Mouse (Mus musculus): Measurements from ENCODE around the gene Apela. TPM values are rescaled to one million over a fixed set of nuclear protein-coding genes. Genes with fewer than 3 reads are reported as not detected.
"Not testable (repeated sequence)": the region's sequence is repeated elsewhere in the genome, so short reads cannot be mapped to it uniquely, and the experiment has no call there.

Apela gene
- polyA plus RNA-seq, 1 experiment from 2014 or later = 4.0 TPM

- H3K4me3 ChIP-seq (ENCODE audit: low read depth, low read length) = no peak overlapping the region
- 82% methylated on average over 13 of the region's 13 CpGs for WGBS
- no peaks in the 10 kb centered on the region for H3K9me3 ChIP-seq (ENCODE audit: control insufficient read depth, low read length)
- ATAC-seq (ENCODE audit: low read depth) = no peak
- peaks cover 3% of the 10 kb centered on the region; the same call in 1 of the 2 replicates for H3K4me1 ChIP-seq (ENCODE audit: control insufficient read depth, insufficient read depth, low read length)
- H3K27ac ChIP-seq (replicated peaks; ENCODE audit: low read depth, low read length) = no peak overlapping the region
- no peaks in the 10 kb centered on the region for H3K27me3 ChIP-seq (replicated peaks; ENCODE audit: control insufficient read depth, insufficient read depth, low read length)
- H3K4me2 ChIP-seq (ENCODE audit: low read depth, low read length) = no peak overlapping the region
- DNase-seq (ENCODE audit: low spot score) = no peak
- H3K36me3 ChIP-seq (ENCODE audit: control insufficient read depth, insufficient read depth, low read length) = no peaks in the 10 kb centered on the region
- no peak overlapping the region for H3K9ac ChIP-seq (ENCODE audit: low read depth, low read length)
Measured at GRCm38 (mm10) chr8:65033056-65033455, 4.1 kb downstream of the Apela start.

DNA sequence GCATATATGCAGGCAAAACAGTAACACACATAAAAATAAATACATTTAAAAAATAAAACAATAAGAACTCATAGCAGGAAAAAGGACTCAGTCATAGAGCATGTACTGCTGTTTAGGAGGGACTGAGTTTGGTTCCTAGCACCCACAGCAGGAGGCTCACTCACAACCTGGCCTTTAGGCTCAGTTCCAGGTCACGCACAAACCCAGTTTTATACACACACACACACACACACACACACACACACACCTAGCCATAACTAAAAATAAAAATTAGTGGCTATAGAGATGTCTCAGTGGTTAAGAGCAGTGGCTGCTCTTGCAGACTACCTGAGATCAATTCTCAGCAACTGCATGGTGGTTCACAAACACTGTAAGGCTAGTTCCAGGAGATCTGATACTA is 5.0 kb downstream of the Apela start:
- no peaks in the 10 kb centered on the region for H3K36me3 ChIP-seq (ENCODE audit: control insufficient read depth, insufficient read depth, low read length)
- H3K4me1 ChIP-seq (ENCODE audit: control insufficient read depth, insufficient read depth, low read length) = peaks cover 3% of the 10 kb centered on the region; the same call in 1 of the 2 replicates
- H3K9ac ChIP-seq (ENCODE audit: low read depth, low read length) = no peak overlapping the region
- ATAC-seq (ENCODE audit: low read depth) (no peak), DNase-seq (ENCODE audit: low spot score) (no peak)
- H3K4me3 ChIP-seq (ENCODE audit: low read depth, low read length) = no peak overlapping the region
- H3K4me2 ChIP-seq (ENCODE audit: low read depth, low read length) = no peak overlapping the region
- 86% methylated on average over 1 of the region's 1 CpGs for WGBS
- no peak overlapping the region for H3K27ac ChIP-seq (replicated peaks; ENCODE audit: low read depth, low read length)
- H3K27me3 ChIP-seq (replicated peaks; ENCODE audit: control insufficient read depth, insufficient read depth, low read length) = no peaks in the 10 kb centered on the region
- no peaks in the 10 kb centered on the region for H3K9me3 ChIP-seq (ENCODE audit: control insufficient read depth, low read length)

DNA sequence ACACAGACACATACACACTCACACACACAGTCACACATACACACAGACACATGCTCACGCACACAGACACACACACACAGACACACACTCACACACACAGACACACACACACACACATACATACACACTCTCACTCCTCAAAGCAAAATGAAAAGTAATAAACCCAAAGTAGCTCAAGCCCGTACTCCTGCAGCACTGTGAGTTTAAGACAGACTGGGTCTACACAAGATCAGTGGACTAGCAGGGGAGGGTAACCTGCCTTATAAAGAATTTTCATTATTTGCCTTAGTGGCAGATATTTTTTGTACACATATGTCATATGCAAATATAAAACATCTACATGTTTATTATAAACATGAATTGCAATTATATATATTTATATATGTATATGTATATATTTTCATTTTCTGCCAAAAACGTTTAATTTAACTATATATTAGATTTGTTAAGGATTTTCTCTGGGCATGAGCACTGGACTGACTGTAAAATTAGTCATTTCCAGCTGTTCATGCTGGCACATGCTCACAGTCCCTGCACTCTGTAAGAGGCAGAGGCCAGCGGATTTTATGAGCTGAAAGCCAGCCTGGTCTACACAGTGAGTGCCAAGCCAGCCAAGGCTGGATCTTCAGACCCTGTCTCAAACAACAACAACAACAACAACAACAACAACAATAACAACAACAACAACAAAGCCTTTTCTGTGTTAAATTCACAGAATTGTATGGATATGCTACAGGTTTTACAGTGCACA is 6.2 kb downstream of the Apela start:
- H3K4me2 ChIP-seq (ENCODE audit: low read depth, low read length) = no peak overlapping the region
- DNase-seq (ENCODE audit: low spot score) (no peak), ATAC-seq (ENCODE audit: low read depth) (no peak)
- no peak overlapping the region for H3K9ac ChIP-seq (ENCODE audit: low read depth, low read length)
- no peak overlapping the region for H3K27ac ChIP-seq (replicated peaks; ENCODE audit: low read depth, low read length)
- WGBS = 66% methylated on average over 4 of the region's 4 CpGs
- no peaks in the 10 kb centered on the region for H3K36me3 ChIP-seq (ENCODE audit: control insufficient read depth, insufficient read depth, low read length)
- 0 out of 2 replicates have a peak, but pooled peaks cover 3% of the 10 kb centered on the region for H3K4me1 ChIP-seq (ENCODE audit: control insufficient read depth, insufficient read depth, low read length)
- no peak overlapping the region for H3K4me3 ChIP-seq (ENCODE audit: low read depth, low read length)
- no peaks in the 10 kb centered on the region for H3K27me3 ChIP-seq (replicated peaks; ENCODE audit: control insufficient read depth, insufficient read depth, low read length)
- no peaks in the 10 kb centered on the region for H3K9me3 ChIP-seq (ENCODE audit: control insufficient read depth, low read length)

DNA sequence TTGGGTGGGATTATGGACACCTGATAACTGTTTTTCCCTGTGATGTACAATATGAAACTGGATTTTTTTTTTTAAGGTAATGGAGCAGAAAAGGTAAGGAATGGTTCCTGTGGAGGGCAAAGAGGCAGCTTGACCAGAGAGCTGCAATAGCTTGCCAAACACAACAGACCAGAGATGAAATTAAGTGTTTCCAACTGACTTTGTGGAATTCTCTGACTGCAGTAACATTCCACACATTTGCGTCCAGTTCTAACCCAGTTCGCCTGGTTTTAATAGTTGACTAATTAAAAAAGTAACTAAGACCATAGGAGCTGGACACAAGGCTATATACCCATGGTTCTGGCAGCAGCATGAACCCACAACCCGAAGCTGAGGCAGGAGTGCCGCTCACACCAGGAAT is 7.4 kb downstream of the Apela start:
- Histone ChIP-seq H3K4me1 (ENCODE audit: control insufficient read depth, insufficient read depth, low read length) (no peaks in the 10 kb centered on the region), H3K4me2 (ENCODE audit: low read depth, low read length) (no peak overlapping the region), H3K9ac (ENCODE audit: low read depth, low read length) (no peak overlapping the region), H3K9me3 (ENCODE audit: control insufficient read depth, low read length) (no peaks in the 10 kb centered on the region), H3K4me3 (ENCODE audit: low read depth, low read length) (no peak overlapping the region), H3K36me3 (ENCODE audit: control insufficient read depth, insufficient read depth, low read length) (no peaks in the 10 kb centered on the region), H3K27ac (replicated peaks; ENCODE audit: low read depth, low read length) (no peak overlapping the region), H3K27me3 (replicated peaks; ENCODE audit: control insufficient read depth, insufficient read depth, low read length) (no peaks in the 10 kb centered on the region)
- ATAC-seq (ENCODE audit: low read depth) = no peak
- no peak for DNase-seq (ENCODE audit: low spot score)
- 68% methylated on average over 4 of the region's 4 CpGs for WGBS

GRCm38 (mm10) chr8:65028959-65029686 is 8.0 kb downstream of the Apela start:
- no peak overlapping the region for H3K4me2 ChIP-seq (ENCODE audit: low read depth, low read length)
- no peak for DNase-seq (ENCODE audit: low spot score)
- no peak for ATAC-seq (ENCODE audit: low read depth)

DNA sequence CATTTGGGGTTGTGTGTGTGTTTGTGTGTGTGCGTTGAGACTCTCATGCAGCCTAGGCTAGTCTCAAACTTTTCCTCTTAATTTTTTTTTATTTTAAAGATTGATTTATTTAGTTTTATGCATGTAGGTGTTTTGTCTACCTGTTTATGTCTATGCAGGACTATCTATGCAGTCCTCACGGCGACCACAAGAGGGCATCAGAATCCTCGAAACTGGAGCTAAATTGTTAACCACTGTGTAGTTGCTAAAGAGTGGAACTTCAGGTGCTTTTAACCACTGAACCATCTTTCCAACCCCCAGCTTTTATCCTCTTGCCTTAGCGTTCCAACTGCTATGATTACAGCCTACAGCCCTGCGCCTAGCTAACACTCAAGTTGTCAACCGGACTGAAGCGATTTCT is 14.7 kb downstream of the Apela start:
- ATAC-seq (ENCODE audit: low read depth) (no peak), DNase-seq (ENCODE audit: low spot score) (no peak)
- no peak overlapping the region for H3K4me2 ChIP-seq (ENCODE audit: low read depth, low read length)
- H3K4me3 ChIP-seq (ENCODE audit: low read depth, low read length) = no peak overlapping the region
- H3K4me1 ChIP-seq (ENCODE audit: control insufficient read depth, insufficient read depth, low read length) = no peaks in the 10 kb centered on the region
- H3K9me3 ChIP-seq (ENCODE audit: control insufficient read depth, low read length) = no peaks in the 10 kb centered on the region
- H3K27ac ChIP-seq (replicated peaks; ENCODE audit: low read depth, low read length) = no peak overlapping the region
- 47% methylated on average over 8 of the region's 8 CpGs for WGBS
- no peaks in the 10 kb centered on the region for H3K27me3 ChIP-seq (replicated peaks; ENCODE audit: control insufficient read depth, insufficient read depth, low read length)
- H3K9ac ChIP-seq (ENCODE audit: low read depth, low read length) = no peak overlapping the region
- no peaks in the 10 kb centered on the region for H3K36me3 ChIP-seq (ENCODE audit: control insufficient read depth, insufficient read depth, low read length)

More at GRCm38 (mm10) chr8:65028959-65029686, 8.0 kb downstream of the Apela start:
- Histone ChIP-seq H3K36me3 (ENCODE audit: control insufficient read depth, insufficient read depth, low read length) (no peaks in the 10 kb centered on the region), H3K9me3 (ENCODE audit: control insufficient read depth, low read length) (no peaks in the 10 kb centered on the region), H3K27me3 (replicated peaks; ENCODE audit: control insufficient read depth, insufficient read depth, low read length) (no peaks in the 10 kb centered on the region), H3K27ac (replicated peaks; ENCODE audit: low read depth, low read length) (no peak overlapping the region), H3K4me1 (ENCODE audit: control insufficient read depth, insufficient read depth, low read length) (no peaks in the 10 kb centered on the region), H3K9ac (ENCODE audit: low read depth, low read length) (no peak overlapping the region), H3K4me3 (ENCODE audit: low read depth, low read length) (no peak overlapping the region)
- 70% methylated on average over 12 of the region's 12 CpGs for WGBS

GRCm38 (mm10) chr8:65018423-65018822 is 18.7 kb downstream of the Apela start, which contains the start of the genes Trim61 and Trim60:
Trim61 (minus strand) TSS chr8:65018523.
Trim60 (minus strand) TSS chr8:65018584.
- H3K27ac ChIP-seq (replicated peaks; ENCODE audit: low read depth, low read length) = no peak within 1 kb of the TSS
- H3K4me1 ChIP-seq (ENCODE audit: control insufficient read depth, insufficient read depth, low read length) = no peaks in the 10 kb centered on the region
- H3K4me3 ChIP-seq (ENCODE audit: low read depth, low read length) = no peak within 1 kb of the TSS
- ATAC-seq (ENCODE audit: low read depth) (no peak), DNase-seq (ENCODE audit: low spot score) (no peak)
- H3K36me3 ChIP-seq (ENCODE audit: control insufficient read depth, insufficient read depth, low read length) = no peaks in the 10 kb centered on the region
- H3K4me2 ChIP-seq (ENCODE audit: low read depth, low read length) = no peak within 1 kb of the TSS
- no peaks in the 10 kb centered on the region for H3K27me3 ChIP-seq (replicated peaks; ENCODE audit: control insufficient read depth, insufficient read depth, low read length)
- H3K9me3 ChIP-seq (ENCODE audit: control insufficient read depth, low read length) = no peaks in the 10 kb centered on the region
- 87% methylated on average over 8 of the region's 8 CpGs for WGBS
- no peak within 1 kb of the TSS for H3K9ac ChIP-seq (ENCODE audit: low read depth, low read length)

- H3K9me3 ChIP-seq (ENCODE audit: control insufficient read depth, low read length); H3K27me3 ChIP-seq (replicated peaks; ENCODE audit: control insufficient read depth, insufficient read depth, low read length); H3K36me3 ChIP-seq (ENCODE audit: control insufficient read depth, insufficient read depth, low read length); ATAC-seq (ENCODE audit: low read depth); DNase-seq (ENCODE audit: low spot score); H3K4me3 ChIP-seq (ENCODE audit: low read depth, low read length); H3K9ac ChIP-seq (ENCODE audit: low read depth, low read length); H3K4me2 ChIP-seq (ENCODE audit: low read depth, low read length); H3K4me1 ChIP-seq (ENCODE audit: control insufficient read depth, insufficient read depth, low read length); H3K27ac ChIP-seq (replicated peaks; ENCODE audit: low read depth, low read length): not testable (repeated sequence)
- WGBS = 81% methylated on average over 6 of the region's 6 CpGs
Measured at GRCm38 (mm10) chr8:65007616-65008015, 29.5 kb downstream of the Apela start.

Data from embryonic facial prominence, embryonic 14.5 days (tissue).